Mouse (Mus musculus) large intestine, adult 2 months (tissue): ENCODE results near the gene Rtl9. TPM values are rescaled to one million over a fixed set of nuclear protein-coding genes. Genes with fewer than 3 reads are reported as not detected.

ENCODE experiments used
- polyA plus RNA-seq: library from polyadenylated mRNA; depleted of rRNA; stranded (reverse); fragments of >200 nt; gene quantifications from 2 replicates; pipeline ENCODE4 v1.2.3, GENCODE M21; 2012; rRNA removed

Gene Rtl9
- polyA plus RNA-seq, 1 experiment = 0.05 TPM

Other genes starting within 250 kb of the Rtl9 start
- 1.2 and 1.3 TPM in 2 replicates for gene Ammecr1, start 132.9 kb upstream of the Rtl9 start, polyA plus RNA-seq